Mouse (Mus musculus): ENCODE results near the gene Tmem204.
"Not testable (repeated sequence)": the region's sequence is repeated elsewhere in the genome, so short reads cannot be mapped to it uniquely, and the experiment has no call there.

Gene Tmem204

GRCm38 (mm10) chr17:25083444-25083931 is at the start of gene Tmem204:
Gene Tmem204, minus strand, starts transcription at chr17:25083591.
- peak; percentile 78 for DNase-seq (ENCODE audit: low spot score)

DNA sequence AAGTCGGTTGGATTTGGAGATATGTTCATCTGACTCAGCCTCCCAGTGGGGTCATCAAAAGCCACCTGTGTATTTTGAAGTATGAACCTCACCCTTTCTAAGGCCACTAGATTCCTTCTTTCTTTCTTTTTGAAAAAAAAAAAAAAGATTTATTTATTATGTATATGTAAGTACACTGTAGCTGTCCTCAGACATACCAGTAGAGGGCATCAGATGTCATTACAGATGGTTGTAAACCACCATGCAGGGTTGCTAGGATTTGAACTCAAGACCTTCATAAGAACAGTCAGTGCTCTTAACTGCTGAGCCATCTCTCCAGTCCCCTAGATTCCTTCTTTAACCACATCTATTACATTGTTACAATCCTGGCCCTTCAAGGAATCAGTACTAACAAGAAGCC is 46.7 kb upstream of the Tmem204 start:
- DNase-seq (ENCODE audit: low spot score): no peak

DNA sequence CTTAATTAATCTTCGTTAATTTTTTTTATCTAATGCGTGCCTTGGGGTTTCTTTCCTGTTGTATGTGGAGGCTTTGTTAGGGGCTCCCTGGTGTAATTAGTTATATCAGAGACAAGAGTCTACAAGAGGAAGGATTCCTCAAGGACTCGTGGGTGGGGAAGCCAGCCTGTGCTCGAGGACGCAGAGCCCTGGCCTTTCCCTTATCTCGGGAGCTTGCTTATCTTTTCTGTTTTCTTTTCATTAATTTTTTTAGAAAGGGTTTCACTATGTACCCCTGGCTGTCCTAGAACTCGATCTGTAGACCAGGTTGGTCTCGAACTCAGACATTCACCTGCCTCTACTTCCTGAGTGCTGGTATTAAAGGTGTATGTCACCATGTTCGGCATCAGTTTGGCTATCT is 44.3 kb upstream of the Tmem204 start:
- DNase-seq (ENCODE audit: low spot score): no peak

GRCm38 (mm10) chr17:25127079-25127478 is 43.7 kb upstream of the Tmem204 start:
- peak; percentile 43 for DNase-seq (ENCODE audit: low spot score)

DNA sequence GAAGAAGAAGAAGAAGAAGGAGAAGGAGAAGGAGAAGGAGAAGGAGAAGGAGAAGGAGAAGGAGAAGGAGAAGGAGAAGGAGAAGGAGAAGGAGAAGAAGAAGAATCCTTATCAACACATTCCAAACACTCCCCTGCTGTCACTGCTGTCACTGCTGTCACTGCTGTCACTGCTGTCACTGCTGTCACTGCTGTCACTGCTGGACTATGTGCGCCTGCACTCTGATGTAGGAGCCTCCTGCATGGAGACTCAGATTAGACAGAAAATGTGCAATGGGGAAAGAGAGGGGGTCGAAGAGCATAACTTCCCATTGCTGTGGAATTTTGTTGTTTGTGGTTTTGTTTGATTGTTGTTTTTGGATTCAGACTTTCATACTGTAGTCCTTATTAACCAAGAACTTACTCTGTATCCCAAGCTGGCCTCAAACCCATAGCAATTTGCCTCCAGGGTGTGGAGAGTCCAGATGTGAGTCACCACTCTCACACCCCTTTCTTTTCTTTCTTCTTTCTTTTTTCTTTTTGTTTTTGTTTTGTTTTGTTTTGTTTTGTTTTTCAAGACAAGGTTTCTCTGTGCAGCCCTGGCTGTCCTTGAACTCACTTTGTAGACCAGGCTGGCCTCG is 42.2 kb upstream of the Tmem204 start:
- not testable (repeated sequence) for DNase-seq (ENCODE audit: low spot score)

GRCm38 (mm10) chr17:25123979-25124378 is 40.6 kb upstream of the Tmem204 start:
- DNase-seq (ENCODE audit: low spot score): no peak

DNA sequence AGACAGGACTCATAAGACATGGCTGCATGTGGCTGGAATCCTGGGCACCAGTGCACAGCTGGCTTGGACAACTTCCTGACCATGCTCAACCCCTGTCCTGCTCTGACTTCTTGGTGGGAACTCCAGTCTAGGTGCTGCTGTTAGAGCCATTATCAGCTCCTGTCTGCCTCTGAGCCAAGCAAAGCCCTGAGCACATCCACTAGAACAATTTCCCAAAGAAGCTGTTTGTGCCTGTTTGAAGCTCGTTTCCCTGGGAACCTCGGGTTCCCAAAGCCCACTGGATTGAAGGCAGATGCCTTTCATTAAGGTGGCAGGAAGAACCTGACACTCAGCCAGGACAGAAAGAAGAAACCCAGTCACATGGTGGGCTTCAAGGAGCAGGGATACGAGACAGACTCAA is 37.0 kb upstream of the Tmem204 start, which contains the start of gene Ptx4:
TSS of gene Ptx4 (plus strand) at position 355 of the 400 bp plus-strand sequence.
- DNase-seq (ENCODE audit: low spot score): no peak

DNA sequence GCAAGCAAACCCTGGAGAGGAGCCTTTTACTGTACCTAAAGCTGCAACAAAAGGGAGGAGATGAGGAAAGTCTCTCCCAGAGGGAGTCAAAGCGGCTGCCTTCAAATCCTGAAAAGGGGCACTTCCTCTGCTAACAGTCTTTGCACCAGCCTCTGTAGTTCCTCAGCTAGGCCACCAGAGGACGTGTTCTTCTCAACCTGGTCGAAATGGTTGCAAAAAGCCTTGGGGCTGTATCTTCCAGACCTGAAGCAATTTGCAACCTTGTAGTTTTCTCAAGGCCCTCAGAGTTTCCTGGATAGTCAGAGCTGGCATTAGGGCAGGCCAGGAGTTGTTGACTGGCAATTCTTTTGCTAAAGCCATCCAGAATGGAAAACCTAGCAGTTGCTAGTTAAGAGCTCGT is 33.9 kb upstream of the Tmem204 start:
- DNase-seq (ENCODE audit: low spot score): no peak

DNA sequence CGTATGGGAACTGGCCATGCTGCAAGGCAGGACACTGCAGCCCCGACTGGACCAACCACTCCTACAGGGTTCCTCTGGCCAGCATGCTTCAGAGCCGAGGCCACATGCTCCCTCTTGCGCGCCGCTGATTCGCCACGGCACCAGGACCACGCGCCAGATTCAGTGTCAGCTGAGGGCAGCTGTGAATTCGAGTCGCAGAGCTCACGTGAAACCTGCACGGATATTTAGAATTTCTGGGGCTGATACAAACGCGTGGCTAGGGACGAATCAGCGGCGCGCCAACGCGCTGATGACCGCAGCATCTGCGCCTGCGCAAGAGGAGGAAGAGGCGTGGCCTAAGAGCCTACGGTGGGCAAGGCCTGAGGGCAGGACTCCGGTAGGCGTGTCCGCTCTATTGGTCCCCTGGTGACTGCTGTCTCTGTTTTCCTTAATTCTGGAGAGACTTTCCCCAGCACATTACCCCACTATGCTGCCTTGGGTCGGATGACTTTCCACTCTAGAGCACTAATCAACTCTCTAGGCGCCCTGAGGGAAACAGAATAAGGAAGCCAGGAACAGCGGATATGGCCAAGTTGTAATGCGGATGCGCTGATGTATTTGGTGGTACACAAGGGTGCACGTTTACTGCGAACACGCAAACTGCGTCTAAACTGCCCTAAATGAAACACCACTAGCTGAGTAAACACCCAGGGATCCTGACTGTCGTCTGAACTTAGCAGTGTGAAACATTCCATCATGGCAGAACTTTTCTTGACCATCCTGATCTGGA is 32.5 kb upstream of the Tmem204 start, which contains the start of gene Telo2:
TSS of gene Telo2 (minus strand) at position 304 of the 769 bp plus-strand sequence.
- peak; percentile 89 for DNase-seq (ENCODE audit: low spot score)

DNA sequence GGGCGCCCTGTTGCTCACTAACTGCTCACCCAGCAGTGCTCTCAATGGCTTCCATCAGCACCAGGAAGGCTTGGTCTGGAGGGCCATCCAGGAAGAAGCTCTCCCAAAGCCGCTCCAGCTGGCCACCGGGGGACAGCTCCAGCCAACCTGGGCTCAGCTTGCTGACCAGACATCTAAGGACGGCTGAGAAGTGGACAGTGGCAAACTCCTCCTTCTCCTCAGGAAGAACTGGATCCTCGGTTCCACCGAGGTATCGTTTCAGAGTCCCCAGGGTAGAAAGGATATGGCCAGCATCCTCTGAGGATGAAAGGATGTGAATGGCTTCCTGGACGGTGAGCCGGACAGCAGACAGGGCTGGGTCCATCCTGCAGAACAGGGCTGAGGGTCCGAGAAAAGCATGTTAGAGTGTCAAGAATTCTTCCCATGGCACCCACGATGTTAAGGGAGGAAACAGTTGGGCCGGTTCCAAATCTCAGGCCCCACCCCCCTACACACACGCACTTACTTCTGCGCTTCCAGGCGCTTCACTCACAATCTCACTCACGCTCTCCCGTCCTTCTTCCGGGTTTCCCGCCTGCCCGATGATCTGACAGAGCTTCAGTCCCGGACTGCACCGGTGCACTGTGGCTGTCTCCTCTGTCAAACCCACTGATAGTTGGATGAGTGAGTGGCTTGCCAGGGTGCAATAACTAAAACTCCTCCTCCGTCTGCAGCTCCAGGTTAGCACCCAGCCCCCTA is 31.7 kb upstream of the Tmem204 start:
- DNase-seq (ENCODE audit: low spot score): no peak

DNA sequence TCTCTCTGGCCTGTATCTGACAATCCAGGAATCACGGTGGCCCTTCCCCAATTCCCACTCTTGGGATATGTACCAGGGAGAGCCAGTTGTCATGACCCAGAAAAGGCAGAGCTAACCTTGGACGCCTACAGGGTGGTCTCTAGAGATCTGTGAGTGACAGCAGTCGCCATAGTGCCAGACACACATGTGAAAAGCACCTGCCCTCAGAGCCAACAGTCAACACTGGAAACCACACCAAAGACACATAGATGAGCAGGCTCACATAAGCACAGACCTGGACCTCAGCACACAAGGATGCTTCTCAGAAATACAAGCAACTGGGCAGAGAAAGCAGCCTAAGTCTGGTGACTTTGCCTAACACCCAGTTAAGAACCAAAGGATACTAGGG is 29.0 kb upstream of the Tmem204 start:
- no peak for DNase-seq (ENCODE audit: low spot score)

GRCm38 (mm10) chr17:25111739-25112422 is 28.5 kb upstream of the Tmem204 start:
- no peak for DNase-seq (ENCODE audit: low spot score)

DNA sequence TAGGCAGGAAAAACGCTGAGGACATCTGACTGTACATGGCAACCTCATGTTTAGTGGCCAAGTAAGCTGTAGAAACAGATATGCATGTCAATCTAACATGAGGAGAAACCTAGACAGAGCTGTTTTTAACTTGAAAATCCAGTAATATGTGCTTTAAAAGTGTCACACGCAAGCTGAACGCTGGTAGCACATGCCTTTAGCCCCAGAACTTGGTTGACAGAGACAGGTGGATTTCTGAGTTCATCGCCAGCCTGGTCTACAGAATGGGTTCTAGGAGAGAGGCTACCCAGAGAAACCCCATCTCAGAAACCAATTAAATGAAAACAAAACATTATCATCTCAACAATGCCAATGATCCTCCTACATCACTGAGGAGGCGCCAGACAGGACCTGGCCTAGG is 27.8 kb upstream of the Tmem204 start:
- DNase-seq (ENCODE audit: low spot score): no peak

GRCm38 (mm10) chr17:25110590-25110989 is 27.2 kb upstream of the Tmem204 start:
- no peak for DNase-seq (ENCODE audit: low spot score)

GRCm38 (mm10) chr17:25109578-25109977 is 26.2 kb upstream of the Tmem204 start:
- peak; percentile 20 for DNase-seq (ENCODE audit: low spot score)

- no peak for DNase-seq (ENCODE audit: low spot score)
Observed at GRCm38 (mm10) chr17:25107786-25108185, 24.4 kb upstream of the Tmem204 start.

DNA sequence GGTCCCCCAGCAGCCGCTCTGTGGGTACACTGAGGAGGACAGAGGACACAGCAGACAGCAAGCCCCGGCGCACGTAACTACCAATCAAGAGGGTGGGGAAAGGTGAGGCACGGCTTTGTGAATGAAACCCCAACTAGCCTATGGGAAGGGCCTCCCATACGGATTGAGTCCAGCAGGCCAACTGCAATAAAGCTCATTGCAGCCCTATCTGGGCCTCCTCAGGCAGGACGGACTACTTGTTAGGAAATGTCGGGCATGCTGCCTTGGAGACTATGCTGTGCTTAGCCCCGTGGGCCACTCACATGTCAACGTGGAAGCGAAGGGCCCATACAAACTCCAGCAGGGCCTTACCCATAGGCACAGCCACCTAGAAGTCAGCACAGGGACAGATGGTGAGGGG is 17.9 kb upstream of the Tmem204 start:
- no peak for DNase-seq (ENCODE audit: low spot score)

DNA sequence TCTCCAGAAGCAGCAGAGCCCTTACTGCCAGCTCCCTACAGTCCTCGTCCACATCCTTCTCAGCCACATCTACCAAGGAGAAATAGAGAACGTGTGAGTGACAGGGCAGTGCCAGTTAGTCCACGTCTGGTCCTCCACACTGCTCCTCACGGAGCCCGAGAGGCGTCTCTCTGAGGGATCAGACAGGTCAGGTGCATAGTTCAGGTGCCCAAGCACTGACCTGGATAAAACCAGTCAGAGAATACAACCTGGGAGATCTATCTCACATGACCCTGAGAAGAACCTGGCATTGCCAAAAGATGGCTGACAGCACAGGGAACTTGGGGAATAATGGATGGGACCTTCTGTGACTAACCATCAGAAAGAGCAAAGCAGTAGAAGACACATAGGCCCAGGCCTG is 16.7 kb upstream of the Tmem204 start:
- no peak for DNase-seq (ENCODE audit: low spot score)

GRCm38 (mm10) chr17:25096221-25096620 is 12.8 kb upstream of the Tmem204 start:
- no peak for DNase-seq (ENCODE audit: low spot score)

DNA sequence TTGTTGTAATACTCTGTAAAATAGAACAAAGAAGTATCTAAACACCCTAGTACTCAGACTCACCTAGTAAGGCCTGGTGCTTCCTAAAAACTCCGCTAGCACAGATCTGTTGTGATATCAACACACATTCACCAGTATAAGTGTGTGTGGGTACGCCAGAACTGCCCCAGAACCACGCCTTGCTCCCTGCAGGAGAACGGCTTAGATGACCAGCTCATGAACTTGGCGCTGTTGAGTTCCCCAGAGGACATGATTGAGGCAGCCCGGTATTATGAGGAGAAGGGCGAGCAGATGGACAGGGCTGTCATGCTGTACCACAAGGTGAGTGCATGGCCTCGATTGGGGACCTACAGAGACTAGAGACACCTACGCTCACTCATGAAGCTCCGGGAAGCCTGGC is 7.1 kb upstream of the Tmem204 start:
- no peak for DNase-seq (ENCODE audit: low spot score)

GRCm38 (mm10) chr17:25089158-25089557 is 5.8 kb upstream of the Tmem204 start:
- no peak for DNase-seq (ENCODE audit: low spot score)

DNA sequence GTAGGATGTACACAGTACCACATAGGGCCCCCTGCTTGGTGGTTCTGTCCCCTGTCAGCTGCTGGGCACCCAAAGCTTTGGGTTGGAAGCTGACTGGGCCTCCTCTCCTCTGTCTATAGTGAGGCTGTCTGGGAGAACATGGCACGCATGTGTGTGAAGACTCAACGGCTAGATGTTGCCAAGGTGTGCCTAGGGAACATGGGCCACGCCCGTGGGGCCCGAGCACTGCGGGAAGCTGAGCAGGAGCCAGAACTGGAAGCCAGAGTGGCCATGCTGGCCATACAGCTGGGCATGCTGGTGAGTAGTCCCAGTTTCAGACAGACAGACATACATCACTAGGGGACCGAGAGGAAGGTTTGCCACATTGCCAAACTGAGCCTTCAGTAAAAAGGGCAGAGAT is 3.3 kb upstream of the Tmem204 start:
- no peak for DNase-seq (ENCODE audit: low spot score)
